In genomic region chr16:25255186-25255585, GRCm38 (mm10) we compare ENCODE assay signal across 10 mouse cellular contexts. TPM values are rescaled to one million over a fixed set of nuclear protein-coding genes. Genes with fewer than 3 reads are reported as not detected.
A peak's percentile ranks its signal among the peaks of the same experiment; 100 is the strongest.
DNase-seq lines count a peak whose midpoint lies in the region; ATAC-seq and TF ChIP-seq lines count a peak whose summit lies in the region.
"Had no signal": no experiment of that assay in that cellular context is flagged by ENCODE, and none has a peak within 500 bp of the region (broad histone marks: within the 10 kb centered on the region; RNA-seq: fewer than 3 reads in every experiment).

No protein-coding gene starts in this region.

- no peaks in the 10 kb centered on the region for H3K9me3 ChIP-seq in hindbrain, embryonic 16.5 days (ENCODE audit: control insufficient read depth, low read length)
- H3K9me3 ChIP-seq in hindbrain, embryonic 12.5 days (replicated peaks), result no peaks in the 10 kb centered on the region
- H3K9me3 ChIP-seq in stomach, postnatal 0 days (ENCODE audit: control insufficient read depth, low read length), result no peaks in the 10 kb centered on the region

- DNase-seq in right cerebral cortex, adult 18-20 months, result peak; percentile 11
- DNase-seq in right cerebral cortex, postnatal 14 days, result no peak
- DNase-seq in layer of hippocampus, adult 11-12 months (ENCODE audit: low spot score), result peak; percentile 47
- no peak for DNase-seq in stomach, postnatal 0 days (ENCODE audit: low spot score)
- DNase-seq in embryo, embryonic 10 days (ENCODE audit: low spot score), result no peak
- no peak for DNase-seq in B cell, adult 2 months

- WGBS in hindbrain, embryonic 16.5 days, result 77% methylated on average over 11 of the region's 11 CpGs
- WGBS in hindbrain, embryonic 12.5 days, result 87% methylated on average over 11 of the region's 11 CpGs
- 68% methylated on average over 11 of the region's 11 CpGs for WGBS in stomach, postnatal 0 days

- H3K4me2 ChIP-seq in hindbrain, embryonic 16.5 days (ENCODE audit: low read length), result no peak overlapping the region
- no peak overlapping the region for H3K4me2 ChIP-seq in hindbrain, embryonic 12.5 days (replicated peaks)
- H3K4me2 ChIP-seq in stomach, postnatal 0 days (replicated peaks; ENCODE audit: low read depth), result 0 out of 2 replicates have a peak overlapping the region, but pooled peaks have one; percentile 11

- no peak overlapping the region for H3K4me3 ChIP-seq in hindbrain, embryonic 16.5 days (ENCODE audit: low read length)
- no peak overlapping the region for H3K4me3 ChIP-seq in hindbrain, embryonic 12.5 days
- H3K4me3 ChIP-seq in stomach, postnatal 0 days (ENCODE audit: low read depth, low read length), result no peak overlapping the region

- no peaks in the 10 kb centered on the region for H3K4me1 ChIP-seq in hindbrain, embryonic 16.5 days (ENCODE audit: control insufficient read depth, insufficient read depth, low read depth, low read length)
- H3K4me1 ChIP-seq in hindbrain, embryonic 12.5 days, result no peaks in the 10 kb centered on the region
- H3K4me1 ChIP-seq in stomach, postnatal 0 days (replicated peaks; ENCODE audit: control insufficient read depth, insufficient read depth), result no peaks in the 10 kb centered on the region

- ATAC-seq in hindbrain, embryonic 16.5 days, result peak; percentile 56; the same call in 1 of the 2 replicates
- ATAC-seq in hindbrain, embryonic 12.5 days (ENCODE audit: low FRiP score), result no peak
- no peak for ATAC-seq in stomach, postnatal 0 days (ENCODE audit: low FRiP score, low TSS enrichment)

- H3K36me3 ChIP-seq in hindbrain, embryonic 16.5 days (ENCODE audit: control insufficient read depth, insufficient read depth, low read length), result no peaks in the 10 kb centered on the region
- no peaks in the 10 kb centered on the region for H3K36me3 ChIP-seq in hindbrain, embryonic 12.5 days
- H3K36me3 ChIP-seq in stomach, postnatal 0 days (ENCODE audit: control insufficient read depth, insufficient read depth, low read length), result no peaks in the 10 kb centered on the region

- H3K27ac ChIP-seq in hindbrain, embryonic 16.5 days (ENCODE audit: low read depth, low read length), result no peak overlapping the region
- H3K27ac ChIP-seq in hindbrain, embryonic 12.5 days, result no peak overlapping the region
- no peak overlapping the region for H3K27ac ChIP-seq in stomach, postnatal 0 days (replicated peaks)
- H3K27ac ChIP-seq: macrophage had no signal

- no peaks in the 10 kb centered on the region for H3K27me3 ChIP-seq in hindbrain, embryonic 16.5 days (replicated peaks; ENCODE audit: control insufficient read depth, insufficient read depth, low read length)
- H3K27me3 ChIP-seq in hindbrain, embryonic 12.5 days, result no peaks in the 10 kb centered on the region
- no peaks in the 10 kb centered on the region for H3K27me3 ChIP-seq in stomach, postnatal 0 days (ENCODE audit: control insufficient read depth, insufficient read depth, low read length)

- TF ChIP-seq CTCF in stomach, postnatal 0 days (IDR thresholded peaks at IDR 0.05; ENCODE audit: low read depth), result no peak

- no peak overlapping the region for H3K9ac ChIP-seq in hindbrain, embryonic 16.5 days (ENCODE audit: low read depth, low read length)
- no peak overlapping the region for H3K9ac ChIP-seq in hindbrain, embryonic 12.5 days
- H3K9ac ChIP-seq in stomach, postnatal 0 days (ENCODE audit: low read length), result no peak overlapping the region

- no peak for TF ChIP-seq EP300 in stomach, postnatal 0 days (optimal IDR thresholded peaks at IDR 0.05)

RNA-seq across cellular contexts. Expression of gene Tprg, which starts 31.4 kb away (rescaled TPM):
- polyA plus RNA-seq in hindbrain, embryonic 16.5 days (2015; fragmentation: Nextera tagmentation; extraction: Ambion mirVana), result 0.14 TPM in 1 of 2 replicates, not detected in the other
- not detected in 2 replicates for polyA plus RNA-seq in hindbrain, embryonic 12.5 days (2016; fragmentation: Nextera tagmentation; extraction: Ambion mirVana)
- polyA plus RNA-seq in stomach, postnatal 0 days (2015; fragmentation: Nextera tagmentation; extraction: Ambion mirVana), result 41.0 and 43.6 TPM in 2 replicates
- polyA plus RNA-seq: large intestine, adult 2 months; macrophage had no signal

Comparison
In these comparisons a context has a peak if more than half of its experiments do, and no peak if none do; other contexts are left out.
1. DNase-seq: peak in right cerebral cortex, adult 18-20 months (single experiment) and layer of hippocampus, adult 11-12 months (single experiment); none in right cerebral cortex, postnatal 14 days (single experiment), stomach, postnatal 0 days (single experiment), embryo, embryonic 10 days (single experiment) and B cell, adult 2 months (0 of 2).
2. RNA of gene Tprg, which starts 31.4 kb away (polyA plus RNA-seq): 41.0 to 43.6 TPM in stomach, postnatal 0 days; 0.14 TPM in hindbrain, embryonic 16.5 days and not detected in hindbrain, embryonic 12.5 days; every median in the first group is over 10 times any median in the second.